Mouse (Mus musculus) hematopoietic stem cell, adult 5-6 weeks (primary cell): ENCODE results near the gene Tpst1. TPM values are rescaled to one million over a fixed set of nuclear protein-coding genes. Genes with fewer than 3 reads are reported as not detected.

Experiments used
- ATAC-seq, 2 experiments: fragments of 125-278 bp in 1 of 2; replicated peaks in 1 of 2; 2 replicates each; pipeline ENCODE4 v1.8.0; 2016 to 2017; ENCODE audit warnings: inconsistent platforms in 2 of 2, mild to moderate bottlenecking in 2 of 2, moderate number of reproducible peaks in 2 of 2, low read depth in 1 of 2, moderate TSS enrichment in 1 of 2; ENCODE audit not compliant: low FRiP score in 2 of 2, poor library complexity in 2 of 2, severe bottlenecking in 2 of 2, insufficient read depth in 1 of 2, low TSS enrichment in 1 of 2
- total RNA-seq: library from RNA; stranded (forward); fragments of 172-1452, 232-1000 nt; gene quantifications from 2 replicates; pipeline ENCODE4 v1.2.3, GENCODE M21; 2017

The Tpst1 gene
- total RNA-seq, 1 experiment from 2014 or later, result 6.9 TPM

GRCm38 (mm10) chr5:130079202-130080050 is 6.3 kb downstream of the Tpst1 start:
- ATAC-seq, result peak; percentile 74 to 90

- ATAC-seq, result no peak
These were observed 7.0 kb downstream of the Tpst1 start for GRCm38 (mm10) chr5:130080051-130080681.

GRCm38 (mm10) chr5:130081181-130081881 is 8.2 kb downstream of the Tpst1 start:
- ATAC-seq, result peak; percentile 20 to 28; a peak in 2 of 4 replicates

- no peak for ATAC-seq
These were observed 9.3 kb downstream of the Tpst1 start for GRCm38 (mm10) chr5:130082431-130082830.

- no peak for ATAC-seq
These were observed 11.1 kb downstream of the Tpst1 start for GRCm38 (mm10) chr5:130084271-130084670.

- no peak for ATAC-seq
These were observed 14.9 kb downstream of the Tpst1 start for GRCm38 (mm10) chr5:130088008-130088407.

GRCm38 (mm10) chr5:130088612-130089011 is 15.5 kb downstream of the Tpst1 start:
- no peak for ATAC-seq

- ATAC-seq, result peak; percentile 96
These were observed 16.1 kb downstream of the Tpst1 start for GRCm38 (mm10) chr5:130089177-130089576.

- peak; percentile 63 to 70 for ATAC-seq
These were observed 16.7 kb downstream of the Tpst1 start for GRCm38 (mm10) chr5:130089626-130090393.

- no peak for ATAC-seq
These were observed 23.6 kb downstream of the Tpst1 start for GRCm38 (mm10) chr5:130096754-130097153.

- ATAC-seq, result no peak
These were observed 24.7 kb downstream of the Tpst1 start for GRCm38 (mm10) chr5:130097837-130098236.

GRCm38 (mm10) chr5:130101724-130102123 is 28.6 kb downstream of the Tpst1 start:
- no peak for ATAC-seq

GRCm38 (mm10) chr5:130109348-130109747 is 36.2 kb downstream of the Tpst1 start:
- no peak for ATAC-seq

GRCm38 (mm10) chr5:130110632-130111464 is 37.7 kb downstream of the Tpst1 start:
- no peak for ATAC-seq

- no peak for ATAC-seq
These were observed 39.5 kb downstream of the Tpst1 start for GRCm38 (mm10) chr5:130112653-130113052.

- ATAC-seq, result no peak
These were observed 43.0 kb downstream of the Tpst1 start for GRCm38 (mm10) chr5:130116116-130116515.

- no peak for ATAC-seq
These were observed 43.7 kb downstream of the Tpst1 start for GRCm38 (mm10) chr5:130116857-130117256.
